In the genomic region with DNA sequence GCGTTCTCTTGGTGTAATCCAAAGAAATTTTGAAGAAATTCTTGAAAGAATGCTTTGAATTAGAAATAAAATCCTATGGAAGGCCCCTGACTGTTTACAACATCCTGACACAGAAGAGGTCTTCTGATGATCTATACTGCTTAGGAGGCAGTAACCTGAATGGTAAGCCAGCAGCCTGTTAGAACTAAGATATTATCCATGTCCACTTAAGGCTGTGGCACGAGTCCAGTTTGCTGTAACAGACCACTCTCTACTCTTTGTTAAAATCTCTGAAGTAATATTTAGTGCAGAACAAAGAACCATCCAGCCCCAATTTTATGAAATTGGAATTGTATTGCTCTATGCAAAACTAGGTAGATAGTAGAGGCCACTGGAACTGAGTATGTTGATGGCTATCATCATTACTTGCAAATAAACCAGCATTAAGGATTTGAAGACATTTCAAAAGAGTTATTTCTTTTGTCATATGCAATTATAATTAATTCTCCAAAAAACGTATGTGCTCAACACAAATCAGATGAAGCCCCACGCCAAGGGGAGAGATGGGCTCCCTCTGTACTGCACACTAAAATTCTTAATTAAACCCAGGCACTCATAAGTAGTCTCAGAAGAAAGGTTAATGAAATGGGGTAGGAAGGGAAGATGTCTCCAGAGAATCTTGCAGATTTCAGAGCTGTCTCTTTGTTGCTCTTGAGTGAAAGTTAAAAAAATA, we compare ENCODE assay signal across 21 mouse cellular contexts.
DNase-seq lines count a peak whose midpoint lies in the region; ATAC-seq lines count a peak whose summit lies in the region.
"Had no signal": no experiment of that assay in that cellular context is flagged by ENCODE, and none has a peak within 500 bp of the region (broad histone marks: within the 10 kb centered on the region; RNA-seq: fewer than 3 reads in every experiment).

No protein-coding gene starts in this region.

- peaks cover 10% of the 10 kb centered on the region; the same call in 1 of the 2 replicates for H3K4me1 ChIP-seq in embryonic facial prominence, embryonic 14.5 days (ENCODE audit: control insufficient read depth, insufficient read depth, low read length)
- H3K4me1 ChIP-seq in embryonic facial prominence, embryonic 10.5 days: peaks cover 3% of the 10 kb centered on the region; the same call in 1 of the 2 replicates
- H3K4me1 ChIP-seq in hindbrain, embryonic 15.5 days (replicated peaks): peaks cover 4% of the 10 kb centered on the region
- H3K4me1 ChIP-seq in hindbrain, embryonic 11.5 days (replicated peaks; ENCODE audit: control insufficient read depth, insufficient read depth, low read length): no peaks in the 10 kb centered on the region
- H3K4me1 ChIP-seq in midbrain, embryonic 15.5 days: no peaks in the 10 kb centered on the region
- H3K4me1 ChIP-seq in midbrain, embryonic 13.5 days (replicated peaks): no peaks in the 10 kb centered on the region
- H3K4me1 ChIP-seq in limb, embryonic 15.5 days: 0 out of 2 replicates have a peak, but pooled peaks cover 4% of the 10 kb centered on the region

- no peaks in the 10 kb centered on the region for H3K9me3 ChIP-seq in embryonic facial prominence, embryonic 14.5 days (ENCODE audit: control insufficient read depth, low read length)
- H3K9me3 ChIP-seq in embryonic facial prominence, embryonic 10.5 days: no peaks in the 10 kb centered on the region
- no peaks in the 10 kb centered on the region for H3K9me3 ChIP-seq in hindbrain, embryonic 15.5 days
- H3K9me3 ChIP-seq in hindbrain, embryonic 11.5 days (ENCODE audit: control insufficient read depth, low read length): no peaks in the 10 kb centered on the region
- no peaks in the 10 kb centered on the region for H3K9me3 ChIP-seq in midbrain, embryonic 15.5 days
- no peaks in the 10 kb centered on the region for H3K9me3 ChIP-seq in midbrain, embryonic 13.5 days
- no peaks in the 10 kb centered on the region for H3K9me3 ChIP-seq in limb, embryonic 15.5 days
- H3K9me3 ChIP-seq: embryonic facial prominence, embryonic 13.5 days had no signal

- no peak overlapping the region for H3K9ac ChIP-seq in embryonic facial prominence, embryonic 14.5 days (ENCODE audit: low read depth, low read length)
- no peak overlapping the region for H3K9ac ChIP-seq in hindbrain, embryonic 15.5 days
- no peak overlapping the region for H3K9ac ChIP-seq in hindbrain, embryonic 11.5 days (ENCODE audit: low read depth, low read length)
- no peak overlapping the region for H3K9ac ChIP-seq in midbrain, embryonic 15.5 days
- H3K9ac ChIP-seq in midbrain, embryonic 13.5 days (replicated peaks): no peak overlapping the region
- no peak overlapping the region for H3K9ac ChIP-seq in limb, embryonic 15.5 days
- H3K9ac ChIP-seq: embryonic facial prominence, embryonic 13.5 days; forebrain, postnatal 0 days had no signal

- peak; percentile 52 for DNase-seq in embryonic facial prominence, embryonic 14.5 days (ENCODE audit: low spot score)
- DNase-seq in embryonic facial prominence, embryonic 10.5 days (ENCODE audit: low spot score): no peak
- DNase-seq in hindbrain, embryonic 11.5 days (ENCODE audit: low spot score): no peak
- no peak for DNase-seq in cerebellum, postnatal 4 days (ENCODE audit: low spot score in 2 of 2)
- DNase-seq: adrenal gland, adult 8-10 months; adrenal gland, postnatal 25 days; cerebellum, adult 18-20 months; cerebellum, adult 9-10 months; cerebellum, postnatal 14 days; forebrain, postnatal 0 days; gastrocnemius, adult 2 months; gastrocnemius, postnatal 14 days; heart, adult 11 months had no signal

- no peak overlapping the region for H3K4me2 ChIP-seq in embryonic facial prominence, embryonic 14.5 days (ENCODE audit: low read depth, low read length)
- no peak overlapping the region for H3K4me2 ChIP-seq in hindbrain, embryonic 15.5 days
- no peak overlapping the region for H3K4me2 ChIP-seq in hindbrain, embryonic 11.5 days (replicated peaks; ENCODE audit: low read depth, low read length)
- H3K4me2 ChIP-seq in midbrain, embryonic 15.5 days: no peak overlapping the region
- no peak overlapping the region for H3K4me2 ChIP-seq in midbrain, embryonic 13.5 days (replicated peaks)
- H3K4me2 ChIP-seq in limb, embryonic 15.5 days: no peak overlapping the region
- H3K4me2 ChIP-seq: embryonic facial prominence, embryonic 13.5 days; heart, embryonic 11.5 days had no signal

- no peaks in the 10 kb centered on the region for H3K36me3 ChIP-seq in embryonic facial prominence, embryonic 14.5 days (ENCODE audit: control insufficient read depth, insufficient read depth, low read length)
- H3K36me3 ChIP-seq in embryonic facial prominence, embryonic 10.5 days (replicated peaks): no peaks in the 10 kb centered on the region
- H3K36me3 ChIP-seq in hindbrain, embryonic 15.5 days: no peaks in the 10 kb centered on the region
- H3K36me3 ChIP-seq in hindbrain, embryonic 11.5 days (ENCODE audit: control insufficient read depth, insufficient read depth, low read length): no peaks in the 10 kb centered on the region
- H3K36me3 ChIP-seq in midbrain, embryonic 15.5 days (replicated peaks): no peaks in the 10 kb centered on the region
- no peaks in the 10 kb centered on the region for H3K36me3 ChIP-seq in midbrain, embryonic 13.5 days
- no peaks in the 10 kb centered on the region for H3K36me3 ChIP-seq in limb, embryonic 15.5 days
- H3K36me3 ChIP-seq: embryonic facial prominence, embryonic 13.5 days had no signal

- no peaks in the 10 kb centered on the region for H3K27me3 ChIP-seq in embryonic facial prominence, embryonic 14.5 days (replicated peaks; ENCODE audit: control insufficient read depth, insufficient read depth, low read length)
- no peaks in the 10 kb centered on the region for H3K27me3 ChIP-seq in embryonic facial prominence, embryonic 10.5 days (replicated peaks; ENCODE audit: low read depth, poor library complexity, severe bottlenecking)
- no peaks in the 10 kb centered on the region for H3K27me3 ChIP-seq in hindbrain, embryonic 15.5 days
- no peaks in the 10 kb centered on the region for H3K27me3 ChIP-seq in hindbrain, embryonic 11.5 days (ENCODE audit: control insufficient read depth, insufficient read depth, low read length)
- no peaks in the 10 kb centered on the region for H3K27me3 ChIP-seq in midbrain, embryonic 15.5 days (replicated peaks)
- H3K27me3 ChIP-seq in midbrain, embryonic 13.5 days: no peaks in the 10 kb centered on the region
- no peaks in the 10 kb centered on the region for H3K27me3 ChIP-seq in limb, embryonic 15.5 days
- H3K27me3 ChIP-seq: embryonic facial prominence, embryonic 13.5 days had no signal

- H3K27ac ChIP-seq in embryonic facial prominence, embryonic 14.5 days (replicated peaks; ENCODE audit: low read depth, low read length): no peak overlapping the region
- H3K27ac ChIP-seq in embryonic facial prominence, embryonic 10.5 days (replicated peaks): no peak overlapping the region
- no peak overlapping the region for H3K27ac ChIP-seq in hindbrain, embryonic 15.5 days (replicated peaks)
- H3K27ac ChIP-seq in hindbrain, embryonic 11.5 days (ENCODE audit: low read depth, low read length): no peak overlapping the region
- no peak overlapping the region for H3K27ac ChIP-seq in midbrain, embryonic 15.5 days
- no peak overlapping the region for H3K27ac ChIP-seq in midbrain, embryonic 13.5 days
- peak overlapping the region; percentile 1; the same call in 1 of the 2 replicates for H3K27ac ChIP-seq in limb, embryonic 15.5 days
- H3K27ac ChIP-seq: embryonic facial prominence, embryonic 13.5 days; gastrocnemius, adult 2 months had no signal

- ATAC-seq in embryonic facial prominence, embryonic 14.5 days (ENCODE audit: low read depth): peak; percentile 64; the same call in 1 of the 2 replicates
- peak; percentile 69; the same call in 1 of the 2 replicates for ATAC-seq in hindbrain, embryonic 15.5 days (ENCODE audit: low FRiP score, low read depth)
- ATAC-seq in hindbrain, embryonic 11.5 days (ENCODE audit: low FRiP score): no peak
- ATAC-seq in midbrain, embryonic 15.5 days (replicated peaks): 0 out of 2 replicates have a peak, but pooled peaks have one; percentile 31
- no peak for ATAC-seq in midbrain, embryonic 13.5 days
- no peak for ATAC-seq in limb, embryonic 15.5 days (ENCODE audit: insufficient number of reproducible peaks, low FRiP score, low TSS enrichment, low read depth)
- ATAC-seq: activated CD4-positive, CD25-positive, alpha-beta regulatory T cell, adult 4 months; forebrain, embryonic 14.5 days; forebrain, postnatal 0 days had no signal

- H3K4me3 ChIP-seq in embryonic facial prominence, embryonic 14.5 days (ENCODE audit: low read depth, low read length): no peak overlapping the region
- H3K4me3 ChIP-seq in embryonic facial prominence, embryonic 10.5 days: no peak overlapping the region
- no peak overlapping the region for H3K4me3 ChIP-seq in hindbrain, embryonic 15.5 days
- no peak overlapping the region for H3K4me3 ChIP-seq in hindbrain, embryonic 11.5 days (ENCODE audit: low read depth, low read length)
- H3K4me3 ChIP-seq in midbrain, embryonic 15.5 days: no peak overlapping the region
- H3K4me3 ChIP-seq in midbrain, embryonic 13.5 days (replicated peaks): no peak overlapping the region
- H3K4me3 ChIP-seq in limb, embryonic 15.5 days: no peak overlapping the region
- H3K4me3 ChIP-seq: embryonic facial prominence, embryonic 13.5 days; gastrocnemius, adult 2 months had no signal

- 55% methylated on average over 4 of the region's 4 CpGs for WGBS in embryonic facial prominence, embryonic 14.5 days
- 72% methylated on average over 4 of the region's 4 CpGs for WGBS in embryonic facial prominence, embryonic 10.5 days
- 68% methylated on average over 4 of the region's 4 CpGs for WGBS in hindbrain, embryonic 15.5 days
- 83% methylated on average over 4 of the region's 4 CpGs for WGBS in hindbrain, embryonic 11.5 days
- WGBS in midbrain, embryonic 15.5 days: 71% methylated on average over 4 of the region's 4 CpGs
- 83% methylated on average over 4 of the region's 4 CpGs for WGBS in midbrain, embryonic 13.5 days
- WGBS in limb, embryonic 15.5 days: 53% methylated on average over 4 of the region's 4 CpGs

Comparison
In these comparisons a context has a peak if more than half of its experiments do, and no peak if none do; other contexts are left out.
1. ATAC-seq: peak in embryonic facial prominence, embryonic 14.5 days (single experiment), hindbrain, embryonic 15.5 days (single experiment) and midbrain, embryonic 15.5 days (single experiment); none in hindbrain, embryonic 11.5 days (single experiment), midbrain, embryonic 13.5 days (single experiment) and limb, embryonic 15.5 days (single experiment).